Comparison of ENCODE assay signal across 15 mouse cellular contexts in genomic region chr9:67463440-67464122, GRCm38 (mm10).
DNase-seq lines count a peak whose midpoint lies in the region; ATAC-seq lines count a peak whose summit lies in the region.
"Had no signal": no experiment of that assay in that cellular context is flagged by ENCODE, and none has a peak within 500 bp of the region (broad histone marks: within the 10 kb centered on the region; RNA-seq: fewer than 3 reads in every experiment).

No protein-coding gene starts in this region.

- ATAC-seq in heart, embryonic 12.5 days (ENCODE audit: insufficient number of reproducible peaks, low FRiP score) = 0 out of 2 replicates have a peak, but pooled peaks have one; percentile 53
- no peak for ATAC-seq in limb, embryonic 12.5 days (ENCODE audit: insufficient number of reproducible peaks, insufficient read depth, low FRiP score, low TSS enrichment, low read depth)
- no peak for ATAC-seq in inflammation-experienced regulatory T-cells, adult 6 months

- no peak overlapping the region for H3K9ac ChIP-seq in heart, embryonic 12.5 days
- 0 out of 2 replicates have a peak overlapping the region, but pooled peaks have one; percentile 4 for H3K9ac ChIP-seq in limb, embryonic 12.5 days (replicated peaks)
- H3K9ac ChIP-seq: embryonic facial prominence, embryonic 12.5 days; neural tube, embryonic 13.5 days had no signal

- H3K27me3 ChIP-seq in heart, embryonic 12.5 days (replicated peaks) = no peaks in the 10 kb centered on the region
- no peaks in the 10 kb centered on the region; the same call in 1 of the 2 replicates for H3K27me3 ChIP-seq in limb, embryonic 12.5 days
- H3K27me3 ChIP-seq in limb, embryonic 10.5 days (ENCODE audit: low read depth, poor library complexity, severe bottlenecking) = no peaks in the 10 kb centered on the region
- H3K27me3 ChIP-seq: embryonic facial prominence, embryonic 12.5 days; neural tube, embryonic 13.5 days had no signal

- no peak for DNase-seq in heart, postnatal 10 days
- DNase-seq in limb, embryonic 10.5 days (ENCODE audit: low spot score) = no peak
- peak; percentile 44 for DNase-seq in embryo, embryonic 10.5 days (ENCODE audit: low spot score)
- DNase-seq in frontal cortex, postnatal 10 days (ENCODE audit: low spot score in 2 of 2) = no peak
- DNase-seq in cerebellum, adult 11-12 months = no peak
- DNase-seq: cerebellum, adult 9-10 months; layer of hippocampus, adult 9-11 months; lung, postnatal 36 days; midbrain, embryonic 14.5 days; thymus, postnatal 25 days had no signal

- peak overlapping the region; percentile 8; the same call in 1 of the 2 replicates for H3K4me2 ChIP-seq in heart, embryonic 12.5 days
- no peak overlapping the region for H3K4me2 ChIP-seq in limb, embryonic 12.5 days
- H3K4me2 ChIP-seq: embryonic facial prominence, embryonic 12.5 days; neural tube, embryonic 13.5 days had no signal

- no peak overlapping the region for H3K4me3 ChIP-seq in heart, embryonic 12.5 days
- no peak overlapping the region for H3K4me3 ChIP-seq in limb, embryonic 12.5 days (replicated peaks)
- no peak overlapping the region for H3K4me3 ChIP-seq in limb, embryonic 10.5 days
- H3K4me3 ChIP-seq: embryonic facial prominence, embryonic 12.5 days; neural tube, embryonic 13.5 days had no signal

- no peaks in the 10 kb centered on the region for H3K36me3 ChIP-seq in heart, embryonic 12.5 days
- H3K36me3 ChIP-seq in limb, embryonic 12.5 days = no peaks in the 10 kb centered on the region
- H3K36me3 ChIP-seq in limb, embryonic 10.5 days = no peaks in the 10 kb centered on the region
- H3K36me3 ChIP-seq: embryonic facial prominence, embryonic 12.5 days; neural tube, embryonic 13.5 days had no signal

- H3K9me3 ChIP-seq in heart, embryonic 12.5 days (replicated peaks) = peaks cover 3% of the 10 kb centered on the region; the same call in 1 of the 2 replicates
- no peaks in the 10 kb centered on the region for H3K9me3 ChIP-seq in limb, embryonic 12.5 days
- no peaks in the 10 kb centered on the region for H3K9me3 ChIP-seq in limb, embryonic 10.5 days (replicated peaks)
- H3K9me3 ChIP-seq: embryonic facial prominence, embryonic 12.5 days; neural tube, embryonic 13.5 days had no signal

- peak overlapping the region; percentile 55; the same call in 1 of the 2 replicates for H3K27ac ChIP-seq in heart, embryonic 12.5 days (ENCODE audit: poor library complexity, severe bottlenecking)
- no peak overlapping the region for H3K27ac ChIP-seq in limb, embryonic 12.5 days
- H3K27ac ChIP-seq in limb, embryonic 10.5 days = no peak overlapping the region
- H3K27ac ChIP-seq: embryonic facial prominence, embryonic 12.5 days; neural tube, embryonic 13.5 days had no signal

- intact Hi-C loops in heart, postnatal 10 days (cut with DNase I) = no loop called here

- H3K4me1 ChIP-seq in heart, embryonic 12.5 days (replicated peaks) = peaks cover 29% of the 10 kb centered on the region
- H3K4me1 ChIP-seq in limb, embryonic 12.5 days (replicated peaks) = peaks cover 15% of the 10 kb centered on the region
- H3K4me1 ChIP-seq in limb, embryonic 10.5 days = peaks cover 16% of the 10 kb centered on the region

- WGBS in heart, embryonic 12.5 days = 25% methylated on average over 11 of the region's 11 CpGs
- 38% methylated on average over 11 of the region's 11 CpGs for WGBS in limb, embryonic 12.5 days
- WGBS in limb, embryonic 10.5 days = 36% methylated on average over 11 of the region's 11 CpGs
